Mouse (Mus musculus): ENCODE measurements around the gene Abhd17b. TPM values are rescaled to one million over a fixed set of nuclear protein-coding genes. Genes with fewer than 3 reads are reported as not detected.
A peak's percentile ranks its signal among the peaks of the same experiment; 100 is the strongest.

The Abhd17b gene
- polyA plus RNA-seq, 1 experiment, result 55.4 TPM

DNA sequence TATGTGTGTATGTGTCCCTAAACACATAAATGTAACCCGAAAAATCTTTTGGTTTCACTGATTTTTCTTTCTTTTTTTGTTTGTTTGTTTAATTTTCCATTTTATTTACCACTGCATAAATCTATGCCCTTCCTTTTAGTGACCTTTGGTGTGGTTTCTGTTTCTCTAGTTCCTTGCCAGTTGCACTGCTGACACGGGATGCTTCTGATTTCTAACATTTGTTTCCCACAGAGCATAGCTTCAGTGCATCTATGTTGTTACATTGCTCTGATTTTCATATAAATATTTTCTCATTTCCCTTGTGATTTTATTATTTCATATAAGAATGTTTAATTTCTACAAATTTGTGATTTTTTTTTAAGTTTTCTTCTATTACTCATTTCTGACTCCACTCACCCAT lies 17.6 kb upstream of the Abhd17b start:
- H3K4me3 ChIP-seq (ENCODE audit: control insufficient read depth, low read depth, low read length), result no peak overlapping the region
- no peak for TF ChIP-seq POLR2A (IDR thresholded peaks at IDR 0.05; ENCODE audit: control insufficient read depth, low read depth, low read length)
- TF ChIP-seq CTCF (IDR thresholded peaks at IDR 0.05; ENCODE audit: control insufficient read depth, insufficient read depth, insufficient replicate concordance, low read depth, low read length), result no peak
- H3K27ac ChIP-seq (ENCODE audit: control insufficient read depth, insufficient read depth, low read depth, low read length), result no peak overlapping the region
- no peaks in the 10 kb centered on the region for H3K27me3 ChIP-seq (ENCODE audit: control insufficient read depth, insufficient read depth, low read length)
- no peaks in the 10 kb centered on the region; the same call in 1 of the 2 replicates for H3K4me1 ChIP-seq (ENCODE audit: control insufficient read depth, insufficient read depth, low read length)
- H3K36me3 ChIP-seq (ENCODE audit: control insufficient read depth, insufficient read depth, low read length), result no peaks in the 10 kb centered on the region

- Histone ChIP-seq H3K27ac (ENCODE audit: control insufficient read depth, insufficient read depth, low read depth, low read length) (no peak overlapping the region), H3K4me3 (ENCODE audit: control insufficient read depth, low read depth, low read length) (no peak overlapping the region), H3K27me3 (ENCODE audit: control insufficient read depth, insufficient read depth, low read length) (no peaks in the 10 kb centered on the region), H3K4me1 (ENCODE audit: control insufficient read depth, insufficient read depth, low read length) (no peaks in the 10 kb centered on the region; the same call in 1 of the 2 replicates), H3K36me3 (ENCODE audit: control insufficient read depth, insufficient read depth, low read length) (no peaks in the 10 kb centered on the region)
- TF ChIP-seq CTCF (IDR thresholded peaks at IDR 0.05; ENCODE audit: control insufficient read depth, insufficient read depth, insufficient replicate concordance, low read depth, low read length) (no peak), POLR2A (IDR thresholded peaks at IDR 0.05; ENCODE audit: control insufficient read depth, low read depth, low read length) (no peak)
Observed at GRCm38 (mm10) chr19:21636907-21637306, 16.1 kb upstream of the Abhd17b start.

DNA sequence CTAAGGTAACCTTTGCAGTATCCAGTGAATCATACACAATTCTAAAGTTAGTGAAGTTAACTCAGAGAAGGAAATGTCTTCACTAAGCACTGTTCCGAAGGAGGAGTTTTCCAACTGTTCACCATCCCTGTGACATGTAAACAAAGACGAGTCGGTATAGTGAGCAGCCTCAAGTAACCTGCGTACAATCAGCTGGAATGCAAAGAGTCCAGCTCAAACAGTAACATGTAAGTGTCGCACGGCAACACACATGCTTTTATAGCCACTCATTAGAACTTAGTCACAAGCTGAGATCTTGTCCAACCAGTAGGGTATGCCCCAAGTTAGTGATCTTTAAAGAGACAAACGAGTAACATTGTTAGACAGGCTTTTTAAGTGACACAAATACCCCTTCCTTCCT lies 15.3 kb upstream of the Abhd17b start:
- Histone ChIP-seq H3K4me1 (ENCODE audit: control insufficient read depth, insufficient read depth, low read length) (no peaks in the 10 kb centered on the region; the same call in 1 of the 2 replicates), H3K27ac (ENCODE audit: control insufficient read depth, insufficient read depth, low read depth, low read length) (no peak overlapping the region), H3K4me3 (ENCODE audit: control insufficient read depth, low read depth, low read length) (no peak overlapping the region), H3K27me3 (ENCODE audit: control insufficient read depth, insufficient read depth, low read length) (no peaks in the 10 kb centered on the region), H3K36me3 (ENCODE audit: control insufficient read depth, insufficient read depth, low read length) (no peaks in the 10 kb centered on the region)
- no peak for TF ChIP-seq CTCF (IDR thresholded peaks at IDR 0.05; ENCODE audit: control insufficient read depth, insufficient read depth, insufficient replicate concordance, low read depth, low read length)
- TF ChIP-seq POLR2A (IDR thresholded peaks at IDR 0.05; ENCODE audit: control insufficient read depth, low read depth, low read length), result no peak

DNA sequence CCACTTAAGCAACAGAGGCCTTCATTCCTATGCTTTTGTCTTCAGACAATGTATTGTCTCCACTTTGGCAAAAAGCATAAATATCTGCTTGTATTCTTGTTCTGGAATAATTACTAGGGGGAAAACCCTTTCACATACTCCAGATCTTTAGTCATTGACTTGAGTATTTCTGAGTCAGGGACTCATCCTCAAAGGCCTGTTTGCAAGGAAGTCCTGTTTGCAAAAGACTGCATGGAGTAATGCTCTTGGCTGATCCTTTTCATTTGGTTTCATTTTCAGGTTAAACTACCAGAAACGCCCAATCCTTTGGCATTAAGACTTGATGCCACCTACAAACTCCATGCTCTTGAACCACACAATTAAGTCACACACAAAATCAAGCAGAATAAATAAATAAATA lies 9.1 kb upstream of the Abhd17b start:
- TF ChIP-seq CTCF (IDR thresholded peaks at IDR 0.05; ENCODE audit: control insufficient read depth, insufficient read depth, insufficient replicate concordance, low read depth, low read length), result no peak
- Histone ChIP-seq H3K27ac (ENCODE audit: control insufficient read depth, insufficient read depth, low read depth, low read length) (no peak overlapping the region), H3K36me3 (ENCODE audit: control insufficient read depth, insufficient read depth, low read length) (no peaks in the 10 kb centered on the region), H3K4me1 (ENCODE audit: control insufficient read depth, insufficient read depth, low read length) (no peaks in the 10 kb centered on the region; the same call in 1 of the 2 replicates), H3K4me3 (ENCODE audit: control insufficient read depth, low read depth, low read length) (no peak overlapping the region), H3K27me3 (ENCODE audit: control insufficient read depth, insufficient read depth, low read length) (no peaks in the 10 kb centered on the region)

GRCm38 (mm10) chr19:21645301-21645700 lies 7.7 kb upstream of the Abhd17b start:
- H3K27me3 ChIP-seq (ENCODE audit: control insufficient read depth, insufficient read depth, low read length), result no peaks in the 10 kb centered on the region
- H3K36me3 ChIP-seq (ENCODE audit: control insufficient read depth, insufficient read depth, low read length), result no peaks in the 10 kb centered on the region
- H3K27ac ChIP-seq (ENCODE audit: control insufficient read depth, insufficient read depth, low read depth, low read length), result no peak overlapping the region
- H3K4me3 ChIP-seq (ENCODE audit: control insufficient read depth, low read depth, low read length), result no peak overlapping the region
- TF ChIP-seq CTCF (IDR thresholded peaks at IDR 0.05; ENCODE audit: control insufficient read depth, insufficient read depth, insufficient replicate concordance, low read depth, low read length) (no peak), POLR2A (IDR thresholded peaks at IDR 0.05; ENCODE audit: control insufficient read depth, low read depth, low read length) (no peak)
- no peaks in the 10 kb centered on the region; the same call in 1 of the 2 replicates for H3K4me1 ChIP-seq (ENCODE audit: control insufficient read depth, insufficient read depth, low read length)

DNA sequence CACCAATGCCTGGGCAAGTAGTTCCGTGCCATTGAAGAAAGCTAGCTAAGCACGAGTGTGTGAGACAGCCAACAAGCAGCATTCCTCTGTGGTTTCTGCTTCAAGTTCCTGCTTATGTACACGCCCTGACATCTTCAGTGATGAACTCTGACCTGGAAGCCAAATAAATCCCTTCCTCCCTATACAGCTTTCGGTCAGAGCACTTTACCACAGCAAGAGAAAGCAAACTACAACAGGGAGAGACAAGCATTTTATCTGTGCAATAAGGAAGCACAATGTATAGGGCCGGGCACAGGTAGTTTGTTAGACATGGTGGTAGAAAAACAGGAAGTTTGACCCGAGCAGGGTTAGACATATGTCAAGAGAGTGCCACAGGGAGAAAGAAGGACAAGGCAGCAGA lies 6.8 kb upstream of the Abhd17b start:
- no peak for TF ChIP-seq CTCF (IDR thresholded peaks at IDR 0.05; ENCODE audit: control insufficient read depth, insufficient read depth, insufficient replicate concordance, low read depth, low read length)
- no peak for TF ChIP-seq POLR2A (IDR thresholded peaks at IDR 0.05; ENCODE audit: control insufficient read depth, low read depth, low read length)
- no peaks in the 10 kb centered on the region for H3K27me3 ChIP-seq (ENCODE audit: control insufficient read depth, insufficient read depth, low read length)
- H3K4me3 ChIP-seq (ENCODE audit: control insufficient read depth, low read depth, low read length), result no peak overlapping the region
- no peaks in the 10 kb centered on the region; the same call in 1 of the 2 replicates for H3K4me1 ChIP-seq (ENCODE audit: control insufficient read depth, insufficient read depth, low read length)
- H3K36me3 ChIP-seq (ENCODE audit: control insufficient read depth, insufficient read depth, low read length), result no peaks in the 10 kb centered on the region
- no peak overlapping the region for H3K27ac ChIP-seq (ENCODE audit: control insufficient read depth, insufficient read depth, low read depth, low read length)

DNA sequence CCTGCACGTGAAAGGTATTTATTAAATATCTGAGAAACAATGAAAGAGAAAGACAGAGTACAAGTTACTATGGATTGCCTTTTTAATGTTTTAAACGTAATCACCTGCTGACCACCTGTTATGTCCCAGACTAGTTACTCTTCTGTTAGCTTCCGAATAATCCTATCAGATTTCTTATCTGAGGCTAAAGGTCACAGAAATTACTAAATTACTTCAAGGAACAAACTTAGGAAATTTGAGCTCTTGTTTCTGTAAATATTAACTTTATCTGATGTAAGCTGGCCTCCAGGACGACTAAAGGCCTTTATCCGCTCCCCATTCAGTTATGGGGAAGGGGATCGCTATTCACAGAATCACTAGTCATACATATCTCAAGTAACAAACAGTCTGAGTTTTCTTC lies 1.3 kb upstream of the Abhd17b start:
- TF ChIP-seq CTCF (IDR thresholded peaks at IDR 0.05; ENCODE audit: control insufficient read depth, insufficient read depth, insufficient replicate concordance, low read depth, low read length), result no peak
- no peak for TF ChIP-seq POLR2A (IDR thresholded peaks at IDR 0.05; ENCODE audit: control insufficient read depth, low read depth, low read length)
- H3K27ac ChIP-seq (ENCODE audit: control insufficient read depth, insufficient read depth, low read depth, low read length), result peak overlapping the region; percentile 87; the same call in 1 of the 2 replicates
- H3K4me1 ChIP-seq (ENCODE audit: control insufficient read depth, insufficient read depth, low read length), result peaks cover 8% of the 10 kb centered on the region
- H3K36me3 ChIP-seq (ENCODE audit: control insufficient read depth, insufficient read depth, low read length), result peaks cover 1% of the 10 kb centered on the region; the same call in 1 of the 2 replicates
- peak overlapping the region; percentile 98; the same call in 1 of the 2 replicates for H3K4me3 ChIP-seq (ENCODE audit: control insufficient read depth, low read depth, low read length)
- H3K27me3 ChIP-seq (ENCODE audit: control insufficient read depth, insufficient read depth, low read length), result no peaks in the 10 kb centered on the region
